Mouse (Mus musculus) intestine, postnatal 0 days (tissue): Measurements from ENCODE around the gene Dlgap4. TPM values are rescaled to one million over a fixed set of nuclear protein-coding genes. Genes with fewer than 3 reads are reported as not detected.

Experiments
- ATAC-seq: fragments of 200-750 bp; cut with Nextera tagmentation; 2 replicates; pipeline ENCODE4 v1.8.0; 2017; ENCODE audit warnings: mild to moderate bottlenecking, moderate TSS enrichment, moderate library complexity
- H3K27ac ChIP-seq: fragments of 300-500 bp; sonication (generic); 2 replicates; pipeline ENCODE4 v1.5.1; 2014; ENCODE audit warnings: mild to moderate bottlenecking, low read depth, low read length, moderate library complexity
- H3K27me3 ChIP-seq: fragments of 300-500 bp; sonication (generic); replicated peaks from 2 replicates; pipeline ENCODE4 v1.6.1; 2014; ENCODE audit warnings: low read length, mixed read lengths; ENCODE audit not compliant: control insufficient read depth, insufficient read depth
- H3K36me3 ChIP-seq: fragments of 300-500 bp; sonication (generic); 2 replicates; pipeline ENCODE4 v1.6.1; 2014; ENCODE audit warnings: mild to moderate bottlenecking, moderate library complexity; ENCODE audit not compliant: control insufficient read depth, insufficient read depth
- H3K4me1 ChIP-seq: fragments of 300-500 bp; sonication (generic); replicated peaks from 2 replicates; pipeline ENCODE4 v1.6.1; 2014; ENCODE audit warnings: antibody characterized with exemption, low read length, mixed read lengths; ENCODE audit not compliant: control insufficient read depth, insufficient read depth
- H3K4me2 ChIP-seq: fragments of 300-500 bp; sonication (generic); replicated peaks from 2 replicates; pipeline ENCODE4 v1.6.1; 2014; ENCODE audit warnings: low read depth, mild to moderate bottlenecking, moderate library complexity
- H3K4me3 ChIP-seq: fragments of 300-500 bp; sonication (generic); 2 replicates; pipeline ENCODE4 v1.5.1; 2014; ENCODE audit warnings: low read depth, low read length
- H3K9ac ChIP-seq: fragments of 300-500 bp; sonication (generic); 2 replicates; pipeline ENCODE4 v1.6.1; 2014; ENCODE audit warnings: mild to moderate bottlenecking, low read depth, low read length
- H3K9me3 ChIP-seq: fragments of 300-500 bp; sonication (generic); 2 replicates; pipeline ENCODE4 v1.6.1; 2016; ENCODE audit warnings: mixed run types; ENCODE audit not compliant: control insufficient read depth
- CTCF ChIP-seq: sonication (generic); IDR thresholded peaks from 2 replicates; pipeline ENCODE4 v1.5.1; 2016; ENCODE audit warnings: low read depth, mild to moderate bottlenecking, control low read depth, antibody characterized with exemption, moderate library complexity
- WGBS: fragments of 180-500 bp; shearing (Covaris S2); extraction: QIAGEN DNeasy Blood & Tissue Kit; methylation state at CpG from one replicate; pipeline ENCODE4 v1.1.7; 2014; 5-methylcytosine and 5-hydroxymethylcytosine counted together
- polyA plus RNA-seq: library from polyadenylated mRNA; unstranded; fragments of >200 nt; fragmentation: Nextera tagmentation; extraction: Ambion mirVana; gene quantifications from 2 replicates; pipeline ENCODE4 v1.2.1, GENCODE M21; 2015

The Dlgap4 gene
- polyA plus RNA-seq, 1 experiment from 2014 or later, result 43.1 TPM

- Histone ChIP-seq H3K4me3 (no peak overlapping the region), H3K36me3 (no peaks in the 10 kb centered on the region), H3K4me1 (no peaks in the 10 kb centered on the region), H3K9ac (no peak overlapping the region), H3K27me3 (no peaks in the 10 kb centered on the region), H3K9me3 (no peaks in the 10 kb centered on the region), H3K27ac (no peak overlapping the region), H3K4me2 (no peak overlapping the region)
- WGBS, result 73% methylated on average over 2 of the region's 2 CpGs
- no peak for TF ChIP-seq CTCF
- ATAC-seq, result no peak
These were observed 9.7 kb downstream of the Dlgap4 start for GRCm38 (mm10) chr2:156623246-156623645.

GRCm38 (mm10) chr2:156625307-156625706 is 11.8 kb downstream of the Dlgap4 start:
- H3K4me3 ChIP-seq, result no peak overlapping the region
- H3K27me3 ChIP-seq, result no peaks in the 10 kb centered on the region
- 83% methylated on average over 18 of the region's 18 CpGs for WGBS
- H3K4me2 ChIP-seq, result no peak overlapping the region
- H3K36me3 ChIP-seq, result no peaks in the 10 kb centered on the region
- no peak overlapping the region for H3K9ac ChIP-seq
- no peak for TF ChIP-seq CTCF
- no peak for ATAC-seq
- peaks cover 2% of the 10 kb centered on the region; the same call in 1 of the 2 replicates for H3K9me3 ChIP-seq
- H3K4me1 ChIP-seq, result no peaks in the 10 kb centered on the region
- no peak overlapping the region for H3K27ac ChIP-seq

- no peak for ATAC-seq
- 85% methylated on average over 9 of the region's 9 CpGs for WGBS
These were observed 12.6 kb downstream of the Dlgap4 start for GRCm38 (mm10) chr2:156626119-156626518.

GRCm38 (mm10) chr2:156626544-156626943 is 13.0 kb downstream of the Dlgap4 start:
- H3K4me2 ChIP-seq, result no peak overlapping the region
- no peak overlapping the region for H3K27ac ChIP-seq
- no peak overlapping the region for H3K4me3 ChIP-seq
- WGBS, result 80% methylated on average over 8 of the region's 8 CpGs
- H3K4me1 ChIP-seq, result no peaks in the 10 kb centered on the region
- no peak overlapping the region for H3K9ac ChIP-seq
- peaks cover 4% of the 10 kb centered on the region; the same call in 1 of the 2 replicates for H3K9me3 ChIP-seq
- ATAC-seq, result no peak
- no peak for TF ChIP-seq CTCF
- no peaks in the 10 kb centered on the region for H3K27me3 ChIP-seq
- H3K36me3 ChIP-seq, result no peaks in the 10 kb centered on the region

More at GRCm38 (mm10) chr2:156626119-156626518, 12.6 kb downstream of the Dlgap4 start:
- H3K27me3 ChIP-seq, result no peaks in the 10 kb centered on the region
- TF ChIP-seq CTCF, result no peak
- H3K36me3 ChIP-seq, result no peaks in the 10 kb centered on the region
- H3K27ac ChIP-seq, result no peak overlapping the region
- no peak overlapping the region for H3K9ac ChIP-seq
- H3K4me3 ChIP-seq, result no peak overlapping the region
- H3K4me1 ChIP-seq, result no peaks in the 10 kb centered on the region
- H3K9me3 ChIP-seq, result peaks cover 4% of the 10 kb centered on the region; the same call in 1 of the 2 replicates
- H3K4me2 ChIP-seq, result no peak overlapping the region

GRCm38 (mm10) chr2:156627917-156628316 is 14.4 kb downstream of the Dlgap4 start:
- Histone ChIP-seq H3K27ac (no peak overlapping the region), H3K4me2 (no peak overlapping the region), H3K9me3 (peaks cover 4% of the 10 kb centered on the region; the same call in 1 of the 2 replicates), H3K36me3 (no peaks in the 10 kb centered on the region), H3K9ac (no peak overlapping the region), H3K27me3 (no peaks in the 10 kb centered on the region), H3K4me3 (no peak overlapping the region), H3K4me1 (no peaks in the 10 kb centered on the region)
- TF ChIP-seq CTCF, result no peak
- 47% methylated on average over 17 of the region's 17 CpGs for WGBS
- ATAC-seq, result no peak

GRCm38 (mm10) chr2:156630288-156630687 is 16.8 kb downstream of the Dlgap4 start:
- Histone ChIP-seq H3K4me3 (no peak overlapping the region), H3K4me1 (no peaks in the 10 kb centered on the region), H3K27me3 (no peaks in the 10 kb centered on the region), H3K9ac (no peak overlapping the region), H3K36me3 (no peaks in the 10 kb centered on the region), H3K9me3 (peaks cover 4% of the 10 kb centered on the region; the same call in 1 of the 2 replicates), H3K27ac (no peak overlapping the region), H3K4me2 (no peak overlapping the region)
- peak; percentile 27; the same call in 1 of the 2 replicates for TF ChIP-seq CTCF
- ATAC-seq, result no peak
- WGBS, result 78% methylated on average over 1 of the region's 1 CpGs

- no peak for ATAC-seq
- no peak overlapping the region for H3K4me2 ChIP-seq
These were observed 19.2 kb downstream of the Dlgap4 start for GRCm38 (mm10) chr2:156632721-156633120.

More at GRCm38 (mm10) chr2:156632721-156633120, 19.2 kb downstream of the Dlgap4 start:
- no peak overlapping the region for H3K9ac ChIP-seq
- H3K27me3 ChIP-seq, result no peaks in the 10 kb centered on the region
- H3K27ac ChIP-seq, result no peak overlapping the region
- no peaks in the 10 kb centered on the region for H3K4me1 ChIP-seq
- 84% methylated on average over 9 of the region's 9 CpGs for WGBS
- TF ChIP-seq CTCF, result no peak
- H3K4me3 ChIP-seq, result no peak overlapping the region
- H3K36me3 ChIP-seq, result no peaks in the 10 kb centered on the region
- peaks cover 4% of the 10 kb centered on the region; the same call in 1 of the 2 replicates for H3K9me3 ChIP-seq
